Mouse (Mus musculus): ENCODE data around the gene Gm12216. TPM values are rescaled to one million over a fixed set of nuclear protein-coding genes. Genes with fewer than 3 reads are reported as not detected.
A peak's percentile ranks its signal among the peaks of the same experiment; 100 is the strongest.
"Not testable (repeated sequence)": the region's sequence is repeated elsewhere in the genome, so short reads cannot be mapped to it uniquely, and the experiment has no call there.

The Gm12216 gene
- 1 to 10 TPM; 3.0 to 5.9 TPM for total RNA-seq (2021)
- long read RNA-seq, experiment 1, partial matches to known transcripts, result 0 of 3 reads
- long read RNA-seq, experiment 1, other reads (novel, unspliced or antisense), result 3 of 3 reads
- long read RNA-seq, experiment 2, partial matches to known transcripts, result 0 of 1 reads
- long read RNA-seq, experiment 2, other reads (novel, unspliced or antisense), result 1 of 1 reads

DNA sequence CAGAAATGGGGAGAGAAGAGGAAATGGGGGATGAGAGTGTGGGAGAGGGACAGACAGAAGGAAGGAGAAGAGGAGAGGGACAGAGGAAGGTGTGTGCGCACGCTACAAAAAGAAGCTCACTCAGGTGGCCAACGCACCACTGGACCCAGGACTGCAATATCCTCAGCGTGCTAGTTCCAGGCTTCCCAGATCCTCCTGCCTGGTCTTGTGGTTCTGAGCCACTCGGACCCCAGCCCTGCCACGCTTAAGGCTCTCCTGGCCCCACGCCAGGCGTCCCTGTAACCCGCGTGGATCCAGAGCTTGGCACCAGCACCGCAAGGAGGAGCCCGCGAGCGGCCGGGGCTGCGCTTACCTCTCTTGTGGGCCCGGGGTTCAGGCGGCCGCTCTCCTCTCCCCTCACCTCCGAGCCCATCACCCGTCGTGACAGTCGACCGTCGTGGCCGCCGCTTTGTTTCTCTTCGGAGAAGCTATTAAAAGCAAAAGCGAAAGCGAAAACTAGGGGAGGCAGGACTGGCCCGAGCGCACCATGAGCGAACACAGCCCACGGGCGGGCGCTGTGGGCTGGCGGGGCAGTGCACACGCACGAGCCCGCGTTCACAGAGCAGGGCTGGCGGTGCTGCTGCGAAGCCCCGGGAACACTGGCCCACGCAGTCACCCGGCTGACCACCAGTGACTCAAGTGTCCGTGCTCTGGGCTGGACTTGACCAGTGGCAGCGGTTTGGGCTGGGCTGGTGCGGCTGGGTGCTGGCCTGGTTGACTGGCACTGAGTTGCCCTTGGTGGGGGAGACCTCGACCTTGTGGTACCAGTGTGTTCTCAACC is at the start of gene Gm12216:
Gene Gm12216, minus strand, starts transcription at position 496 of the 820 bp plus-strand sequence.
- H3K27ac ChIP-seq, result peak within 1 kb of the TSS; percentile 55; the same call in 1 of the 2 replicates
- H3K4me3 ChIP-seq, result peak within 1 kb of the TSS; percentile 54
- peak; percentile 44 for TF ChIP-seq CTCF (IDR thresholded peaks at IDR 0.05)
- intact Hi-C loops (cut with DNase I); DNase-seq (ENCODE audit: extremely low spot score in 1 of 2, low spot score in 2 of 2): not testable (repeated sequence)

- TF ChIP-seq CTCF (IDR thresholded peaks at IDR 0.05), result no peak
- DNase-seq (ENCODE audit: extremely low spot score in 1 of 2, low spot score in 2 of 2), result no peak
- Histone ChIP-seq H3K4me3 (no peak overlapping the region), H3K27ac (no peak overlapping the region)
- intact Hi-C loops (cut with DNase I), result no loop called here
Observed at GRCm38 (mm10) chr11:53908686-53909085, 49.6 kb upstream of the Gm12216 start.

DNA sequence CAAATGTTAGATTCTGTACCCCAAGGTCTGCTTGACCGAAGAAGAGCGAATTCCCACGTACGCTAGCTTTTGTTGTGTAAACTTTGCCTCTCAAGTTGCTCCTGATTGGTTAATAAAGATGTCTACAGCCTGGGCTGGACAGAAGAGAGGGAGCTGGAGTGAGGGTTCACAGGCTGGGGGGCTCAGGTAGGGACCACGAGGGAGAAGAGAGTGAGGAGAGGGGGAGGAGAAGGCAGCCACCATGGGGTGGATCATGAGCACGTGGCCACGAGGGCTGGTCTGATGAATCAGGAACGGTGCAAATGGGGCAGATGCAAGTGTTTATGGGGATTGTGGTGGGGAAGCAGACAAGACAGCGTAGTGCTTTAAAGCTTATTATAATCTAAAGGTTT is 45.5 kb upstream of the Gm12216 start:
- Histone ChIP-seq H3K4me3 (no peak overlapping the region), H3K27ac (no peak overlapping the region)
- TF ChIP-seq CTCF (IDR thresholded peaks at IDR 0.05), result no peak
- DNase-seq (ENCODE audit: extremely low spot score in 1 of 2, low spot score in 2 of 2), result no peak
- intact Hi-C loops (cut with DNase I), result no loop called here

- intact Hi-C loops (cut with DNase I), result no loop called here
- no peak overlapping the region for H3K4me3 ChIP-seq
Observed at GRCm38 (mm10) chr11:53903781-53904533, 44.9 kb upstream of the Gm12216 start.

GRCm38 (mm10) chr11:53902741-53903140 is 43.7 kb upstream of the Gm12216 start:
- Histone ChIP-seq H3K27ac (no peak overlapping the region), H3K4me3 (no peak overlapping the region)
- intact Hi-C loops (cut with DNase I), result no loop called here
- no peak for TF ChIP-seq CTCF (IDR thresholded peaks at IDR 0.05)
- no peak for DNase-seq (ENCODE audit: extremely low spot score in 1 of 2, low spot score in 2 of 2)

More at GRCm38 (mm10) chr11:53903781-53904533, 44.9 kb upstream of the Gm12216 start:
- H3K27ac ChIP-seq, result no peak overlapping the region
- DNase-seq (ENCODE audit: extremely low spot score in 1 of 2, low spot score in 2 of 2), result no peak
- TF ChIP-seq CTCF (IDR thresholded peaks at IDR 0.05), result no peak

- intact Hi-C loops (cut with DNase I), result no loop called here
Observed at GRCm38 (mm10) chr11:53900991-53901390, 41.9 kb upstream of the Gm12216 start.

GRCm38 (mm10) chr11:53899981-53900380 is 40.9 kb upstream of the Gm12216 start:
- no peak overlapping the region for H3K4me3 ChIP-seq
- H3K27ac ChIP-seq, result no peak overlapping the region
- no peak for DNase-seq (ENCODE audit: extremely low spot score in 1 of 2, low spot score in 2 of 2)
- intact Hi-C loops (cut with DNase I), result no loop called here
- no peak for TF ChIP-seq CTCF (IDR thresholded peaks at IDR 0.05)

More at GRCm38 (mm10) chr11:53900991-53901390, 41.9 kb upstream of the Gm12216 start:
- no peak for DNase-seq (ENCODE audit: extremely low spot score in 1 of 2, low spot score in 2 of 2)
- no peak overlapping the region for H3K27ac ChIP-seq
- no peak overlapping the region for H3K4me3 ChIP-seq
- no peak for TF ChIP-seq CTCF (IDR thresholded peaks at IDR 0.05)

DNA sequence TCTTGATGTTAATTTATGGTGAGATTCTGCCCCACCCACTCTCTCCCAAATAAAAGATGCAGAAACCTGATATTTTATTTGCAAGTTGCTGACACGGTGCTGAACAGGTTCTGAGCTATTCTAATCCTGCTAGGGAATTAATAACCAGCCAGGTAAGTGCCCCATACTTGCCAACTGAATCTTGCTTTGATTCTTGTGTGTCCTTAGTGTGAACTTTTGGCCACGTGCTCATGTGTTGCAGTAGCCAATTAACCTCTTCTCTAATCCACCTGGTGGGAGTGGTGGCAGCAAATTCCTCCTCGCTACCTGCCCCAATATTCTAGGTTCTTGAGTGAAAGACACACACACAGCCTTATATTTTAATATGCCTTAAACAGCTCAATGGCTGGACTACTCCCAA is 39.9 kb upstream of the Gm12216 start:
- no peak for TF ChIP-seq CTCF (IDR thresholded peaks at IDR 0.05)
- H3K4me3 ChIP-seq, result no peak overlapping the region
- no peak for DNase-seq (ENCODE audit: extremely low spot score in 1 of 2, low spot score in 2 of 2)
- H3K27ac ChIP-seq, result no peak overlapping the region
- intact Hi-C loops (cut with DNase I), result no loop called here

GRCm38 (mm10) chr11:53896935-53897334 is 37.9 kb upstream of the Gm12216 start:
- no peak for TF ChIP-seq CTCF (IDR thresholded peaks at IDR 0.05)
- intact Hi-C loops (cut with DNase I), result no loop called here

DNA sequence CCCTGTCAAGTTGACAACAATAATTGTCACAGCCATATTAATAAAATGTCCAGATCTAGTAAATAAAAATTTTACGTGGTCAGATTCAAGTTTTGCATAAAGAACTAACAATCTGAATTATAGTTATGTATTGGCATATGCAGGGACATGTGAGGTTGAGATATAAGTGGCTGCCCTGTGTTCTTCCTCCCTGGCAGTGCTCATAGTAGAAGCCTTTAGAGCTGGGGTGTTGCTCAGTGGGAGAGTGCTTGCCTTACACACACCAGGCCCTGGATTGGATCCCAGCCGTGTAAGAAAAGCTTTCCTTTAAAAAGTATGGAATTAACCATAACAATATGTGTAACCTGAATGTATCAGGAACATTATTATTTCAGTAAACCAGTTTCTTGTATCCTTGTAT is 34.4 kb upstream of the Gm12216 start:
- intact Hi-C loops (cut with DNase I), result no loop called here
- no peak overlapping the region for H3K4me3 ChIP-seq
- no peak for TF ChIP-seq CTCF (IDR thresholded peaks at IDR 0.05)

More at GRCm38 (mm10) chr11:53896935-53897334, 37.9 kb upstream of the Gm12216 start:
- Histone ChIP-seq H3K27ac (no peak overlapping the region), H3K4me3 (no peak overlapping the region)
- no peak for DNase-seq (ENCODE audit: extremely low spot score in 1 of 2, low spot score in 2 of 2)

GRCm38 (mm10) chr11:53892716-53893416 is 33.8 kb upstream of the Gm12216 start:
- DNase-seq (ENCODE audit: extremely low spot score in 1 of 2, low spot score in 2 of 2), result no peak
- TF ChIP-seq CTCF (IDR thresholded peaks at IDR 0.05), result no peak
- Histone ChIP-seq H3K27ac (no peak overlapping the region), H3K4me3 (no peak overlapping the region)
- intact Hi-C loops (cut with DNase I), result no loop called here

More for the DNA sequence above, 34.4 kb upstream of the Gm12216 start:
- H3K27ac ChIP-seq, result no peak overlapping the region
- no peak for DNase-seq (ENCODE audit: extremely low spot score in 1 of 2, low spot score in 2 of 2)
